Mouse (Mus musculus) heart, postnatal 0 days (tissue): ENCODE results near the gene Olfr1406.
"Not testable (repeated sequence)": the region's sequence is repeated elsewhere in the genome, so short reads cannot be mapped to it uniquely, and the experiment has no call there.

Experiments used
- CTCF ChIP-seq: IDR thresholded peaks from 2 replicates; pipeline ENCODE4 v1.5.1; 2016; ENCODE audit warnings: antibody characterized with exemption, control low read depth, low read depth
- EP300 ChIP-seq: IDR thresholded peaks from 2 replicates; pipeline ENCODE4 v1.6.1; 2016; ENCODE audit warnings: antibody characterized with exemption, low read depth

GRCm38 (mm10) chr1:173237004-173237403 is 46.6 kb upstream of the Olfr1406 start:
- TF ChIP-seq CTCF, EP300: not testable (repeated sequence)
